Mouse (Mus musculus): ENCODE measurements around the gene Sipa1l3. TPM values are rescaled to one million over a fixed set of nuclear protein-coding genes. Genes with fewer than 3 reads are reported as not detected.

Gene Sipa1l3
- polyA plus RNA-seq, 1 experiment = 63.3 TPM

GRCm38 (mm10) chr7:29318115-29318911, 200.1 kb downstream of the Sipa1l3 start:
- TF ChIP-seq POLR2A (IDR thresholded peaks at IDR 0.05; ENCODE audit: borderline replicate concordance, insufficient read depth, low read length) (no peak), CTCF (IDR thresholded peaks at IDR 0.05; ENCODE audit: borderline replicate concordance, insufficient read depth, low read depth, low read length) (no peak)
- Histone ChIP-seq H3K4me1 (ENCODE audit: control insufficient read depth, insufficient read depth, low read length) (peaks cover 38% of the 10 kb centered on the region), H3K4me3 (replicated peaks; ENCODE audit: insufficient read depth, low read depth, low read length) (no peak overlapping the region), H3K27me3 (ENCODE audit: control insufficient read depth, insufficient read depth, low read length) (no peaks in the 10 kb centered on the region), H3K27ac (ENCODE audit: insufficient read depth, low read length) (no peak overlapping the region)
- 30% methylated on average over 18 of the region's 18 CpGs for WGBS
- DNase-seq = no peak

DNA sequence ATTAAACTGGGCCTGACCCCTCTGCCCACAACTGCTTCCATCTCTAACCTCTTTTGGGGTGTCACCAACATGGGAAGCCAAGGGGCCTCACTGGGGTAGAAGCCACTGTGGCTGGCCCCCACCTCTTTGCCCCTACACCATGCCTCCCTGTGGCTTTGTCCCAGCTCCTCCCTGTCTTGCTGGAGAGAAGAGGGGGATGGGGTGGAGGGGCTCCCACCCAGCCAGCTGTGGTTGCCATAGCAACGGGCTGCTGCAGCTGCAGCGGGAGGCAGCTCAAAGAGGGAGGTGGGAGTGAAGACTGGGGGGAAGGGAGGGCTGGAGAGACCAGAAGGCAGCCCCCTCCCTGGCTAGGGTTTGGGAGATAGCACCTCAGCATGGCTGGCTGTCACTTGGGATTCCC, 200.9 kb downstream of the Sipa1l3 start:
- H3K27me3 ChIP-seq (ENCODE audit: control insufficient read depth, insufficient read depth, low read length) = no peaks in the 10 kb centered on the region
- TF ChIP-seq POLR2A (IDR thresholded peaks at IDR 0.05; ENCODE audit: borderline replicate concordance, insufficient read depth, low read length) = no peak
- TF ChIP-seq CTCF (IDR thresholded peaks at IDR 0.05; ENCODE audit: borderline replicate concordance, insufficient read depth, low read depth, low read length) = no peak
- no peak overlapping the region for H3K4me3 ChIP-seq (replicated peaks; ENCODE audit: insufficient read depth, low read depth, low read length)
- H3K4me1 ChIP-seq (ENCODE audit: control insufficient read depth, insufficient read depth, low read length) = peaks cover 41% of the 10 kb centered on the region
- no peak overlapping the region for H3K27ac ChIP-seq (ENCODE audit: insufficient read depth, low read length)
- WGBS = 25% methylated on average over 2 of the region's 2 CpGs
- DNase-seq = no peak

- no peak overlapping the region for H3K4me3 ChIP-seq (replicated peaks; ENCODE audit: insufficient read depth, low read depth, low read length)
- 16% methylated on average over 10 of the region's 10 CpGs for WGBS
- peak; percentile 74 for DNase-seq
- H3K27me3 ChIP-seq (ENCODE audit: control insufficient read depth, insufficient read depth, low read length) = no peaks in the 10 kb centered on the region
- TF ChIP-seq POLR2A (IDR thresholded peaks at IDR 0.05; ENCODE audit: borderline replicate concordance, insufficient read depth, low read length) = no peak
- no peak for TF ChIP-seq CTCF (IDR thresholded peaks at IDR 0.05; ENCODE audit: borderline replicate concordance, insufficient read depth, low read depth, low read length)
- H3K4me1 ChIP-seq (ENCODE audit: control insufficient read depth, insufficient read depth, low read length) = peaks cover 41% of the 10 kb centered on the region
- no peak overlapping the region for H3K27ac ChIP-seq (ENCODE audit: insufficient read depth, low read length)
These were observed 201.5 kb downstream of the Sipa1l3 start for GRCm38 (mm10) chr7:29316976-29317375.

DNA sequence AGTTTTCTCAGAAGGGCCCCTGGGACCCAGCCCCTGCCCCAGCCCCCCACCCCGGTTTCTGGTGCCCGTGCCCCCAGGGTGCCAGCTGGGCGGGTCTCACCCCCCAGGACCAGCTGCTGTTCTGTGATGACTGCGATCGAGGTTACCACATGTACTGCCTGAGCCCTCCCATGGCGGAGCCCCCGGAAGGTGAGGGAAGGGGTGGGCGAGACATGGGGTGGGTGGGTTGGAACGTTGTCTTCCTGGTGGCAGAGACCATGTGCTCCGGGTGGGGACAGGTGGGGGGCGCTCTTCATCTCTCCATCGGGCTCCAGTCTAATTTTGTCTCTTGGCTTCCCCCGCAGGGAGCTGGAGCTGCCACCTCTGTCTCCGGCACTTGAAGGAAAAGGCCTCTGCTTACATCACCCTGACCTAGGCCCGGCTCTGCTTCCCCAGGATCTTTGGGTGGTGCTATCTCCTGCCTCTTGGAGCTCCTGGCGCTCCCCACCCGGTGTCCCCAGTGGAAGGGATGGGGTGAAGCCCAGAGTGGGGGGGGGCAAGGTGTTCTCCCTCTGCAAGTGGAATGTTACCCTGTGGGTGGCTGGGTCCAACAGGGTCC, 202.2 kb downstream of the Sipa1l3 start:
- no peaks in the 10 kb centered on the region for H3K27me3 ChIP-seq (ENCODE audit: control insufficient read depth, insufficient read depth, low read length)
- no peak for DNase-seq
- TF ChIP-seq CTCF (IDR thresholded peaks at IDR 0.05; ENCODE audit: borderline replicate concordance, insufficient read depth, low read depth, low read length) (no peak), POLR2A (IDR thresholded peaks at IDR 0.05; ENCODE audit: borderline replicate concordance, insufficient read depth, low read length) (no peak)
- 53% methylated on average over 17 of the region's 17 CpGs for WGBS
- H3K4me3 ChIP-seq (replicated peaks; ENCODE audit: insufficient read depth, low read depth, low read length) = no peak overlapping the region
- no peak overlapping the region for H3K27ac ChIP-seq (ENCODE audit: insufficient read depth, low read length)
- H3K4me1 ChIP-seq (ENCODE audit: control insufficient read depth, insufficient read depth, low read length) = peaks cover 41% of the 10 kb centered on the region

DNA sequence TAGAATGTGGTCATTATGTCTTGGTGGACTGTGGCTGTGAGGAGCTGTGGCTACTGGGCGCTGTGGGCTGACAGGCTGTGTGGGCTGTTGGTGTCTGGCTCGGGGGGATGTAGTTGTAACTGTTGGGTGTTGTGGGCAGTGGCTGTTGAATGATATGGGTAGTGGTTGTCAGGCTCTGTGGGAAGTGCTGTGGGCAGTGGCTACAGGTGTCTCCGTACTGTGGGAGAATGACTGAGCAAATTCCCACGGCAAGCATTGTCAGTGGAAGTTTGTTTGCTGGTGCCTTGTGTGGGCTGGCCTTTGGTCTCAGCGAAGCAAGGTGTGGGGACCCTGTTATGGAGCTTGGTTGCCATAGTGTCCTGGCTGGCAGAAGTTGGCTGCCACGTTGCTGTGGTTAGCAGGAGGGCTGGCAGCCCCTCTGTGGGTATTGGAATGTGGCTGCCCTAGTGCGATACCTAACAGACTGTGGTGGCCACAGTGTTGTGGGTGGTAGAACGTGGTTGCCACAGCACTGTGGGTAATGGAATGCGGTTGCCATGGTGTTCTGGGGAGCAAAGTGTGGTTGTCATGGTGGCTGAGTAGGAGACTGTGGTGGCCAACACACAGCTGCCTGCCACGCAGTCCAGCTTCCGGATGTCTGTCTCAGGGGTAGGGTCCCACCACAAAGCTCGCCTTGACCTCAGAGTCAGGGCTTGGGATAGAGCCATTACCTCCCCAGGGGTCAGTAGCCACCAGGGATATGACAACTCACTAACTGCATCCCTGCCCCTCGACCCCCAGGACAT, 203.4 kb downstream of the Sipa1l3 start:
- WGBS = 63% methylated on average over 13 of the region's 13 CpGs
- H3K4me3 ChIP-seq (replicated peaks; ENCODE audit: insufficient read depth, low read depth, low read length) = no peak overlapping the region
- H3K27ac ChIP-seq (ENCODE audit: insufficient read depth, low read length) = no peak overlapping the region
- H3K27me3 ChIP-seq (ENCODE audit: control insufficient read depth, insufficient read depth, low read length) = no peaks in the 10 kb centered on the region
- no peak for TF ChIP-seq POLR2A (IDR thresholded peaks at IDR 0.05; ENCODE audit: borderline replicate concordance, insufficient read depth, low read length)
- no peak for TF ChIP-seq CTCF (IDR thresholded peaks at IDR 0.05; ENCODE audit: borderline replicate concordance, insufficient read depth, low read depth, low read length)
- peaks cover 41% of the 10 kb centered on the region for H3K4me1 ChIP-seq (ENCODE audit: control insufficient read depth, insufficient read depth, low read length)
- no peak for DNase-seq

DNA sequence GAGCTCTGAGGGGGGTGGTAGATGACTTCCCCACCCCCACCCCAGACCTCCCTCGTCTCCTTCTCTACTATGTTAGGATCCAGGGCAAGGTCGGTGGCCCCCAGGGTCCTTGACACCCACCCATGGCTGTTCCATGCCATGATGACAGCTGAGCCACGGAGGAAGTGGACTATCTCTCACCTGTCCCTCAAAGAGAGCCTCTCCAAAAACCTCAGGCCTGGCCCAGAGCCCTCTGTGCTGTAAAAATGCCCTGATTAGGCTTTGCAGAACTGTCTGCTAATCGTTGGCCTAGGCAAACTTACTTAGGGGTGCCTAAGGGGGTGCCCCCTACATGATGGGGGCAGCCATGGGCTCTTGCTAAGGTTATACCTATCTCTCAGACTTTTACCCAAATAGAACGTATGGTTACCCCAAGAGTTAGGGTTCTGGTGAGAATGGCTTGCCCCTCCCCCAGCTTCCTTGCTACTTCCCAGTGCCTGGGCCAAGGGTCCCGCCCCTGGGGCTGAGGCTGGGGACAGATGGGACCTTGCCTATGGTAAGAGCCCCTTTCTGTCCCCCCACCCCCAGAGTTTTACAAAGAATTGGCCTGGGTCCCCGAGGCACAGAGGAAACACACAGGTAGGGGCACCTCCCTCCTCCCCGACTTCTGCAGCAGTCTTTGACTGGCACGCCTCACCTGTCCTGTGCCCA, 204.7 kb downstream of the Sipa1l3 start:
- DNase-seq = no peak
- Histone ChIP-seq H3K4me3 (replicated peaks; ENCODE audit: insufficient read depth, low read depth, low read length) (no peak overlapping the region), H3K27ac (ENCODE audit: insufficient read depth, low read length) (no peak overlapping the region), H3K27me3 (ENCODE audit: control insufficient read depth, insufficient read depth, low read length) (no peaks in the 10 kb centered on the region), H3K4me1 (ENCODE audit: control insufficient read depth, insufficient read depth, low read length) (peaks cover 42% of the 10 kb centered on the region)
- TF ChIP-seq CTCF (IDR thresholded peaks at IDR 0.05; ENCODE audit: borderline replicate concordance, insufficient read depth, low read depth, low read length) = no peak
- 36% methylated on average over 9 of the region's 9 CpGs for WGBS

GRCm38 (mm10) chr7:29313051-29313450, 205.4 kb downstream of the Sipa1l3 start:
- Histone ChIP-seq H3K27me3 (ENCODE audit: control insufficient read depth, insufficient read depth, low read length) (no peaks in the 10 kb centered on the region), H3K27ac (ENCODE audit: insufficient read depth, low read length) (no peak overlapping the region), H3K4me1 (ENCODE audit: control insufficient read depth, insufficient read depth, low read length) (peaks cover 36% of the 10 kb centered on the region), H3K4me3 (replicated peaks; ENCODE audit: insufficient read depth, low read depth, low read length) (no peak overlapping the region)
- TF ChIP-seq POLR2A (IDR thresholded peaks at IDR 0.05; ENCODE audit: borderline replicate concordance, insufficient read depth, low read length) (no peak), CTCF (IDR thresholded peaks at IDR 0.05; ENCODE audit: borderline replicate concordance, insufficient read depth, low read depth, low read length) (no peak)
- DNase-seq = no peak
- 49% methylated on average over 9 of the region's 9 CpGs for WGBS
